Mouse (Mus musculus) hindbrain, embryonic 10.5 days (tissue): ENCODE data around the gene Prtn3. TPM values are rescaled to one million over a fixed set of nuclear protein-coding genes. Genes with fewer than 3 reads are reported as not detected.

Source experiments
- DNase-seq: peaks from one replicate; pipeline ENCODE4 v3.0.0-alpha.2; 2017; ENCODE audit warnings: low spot score
- H3K27ac ChIP-seq: fragments of 300-500 bp; sonication (generic); 2 replicates; pipeline ENCODE4 v1.5.1; 2016; ENCODE audit warnings: mild to moderate bottlenecking, moderate library complexity
- H3K27me3 ChIP-seq: fragments of 300-500 bp; sonication (generic); 2 replicates; pipeline ENCODE4 v1.6.1; 2016; ENCODE audit warnings: mild to moderate bottlenecking; ENCODE audit not compliant: poor library complexity, insufficient read depth, severe bottlenecking
- H3K36me3 ChIP-seq: fragments of 300-500 bp; sonication (generic); 2 replicates; pipeline ENCODE4 v1.6.1; 2016; ENCODE audit warnings: mild to moderate bottlenecking, moderate library complexity
- H3K4me1 ChIP-seq: fragments of 300-500 bp; sonication (generic); replicated peaks from 2 replicates; pipeline ENCODE4 v1.6.1; 2016; ENCODE audit warnings: mild to moderate bottlenecking
- H3K4me3 ChIP-seq: fragments of 300-500 bp; sonication (generic); 2 replicates; pipeline ENCODE4 v1.5.1; 2016; ENCODE audit warnings: mild to moderate bottlenecking, moderate library complexity
- H3K9me3 ChIP-seq: fragments of 300-500 bp; sonication (generic); 2 replicates; pipeline ENCODE4 v1.6.1; 2016; ENCODE audit warnings: mild to moderate bottlenecking, moderate library complexity
- WGBS: fragments of 180-500 bp; shearing (Covaris S2); methylation state at CpG from one replicate; pipeline ENCODE4 v1.1.7; 2016; 5-methylcytosine and 5-hydroxymethylcytosine counted together
- polyA plus RNA-seq: library from polyadenylated mRNA; unstranded; fragments of >200 nt; fragmentation: Nextera tagmentation; extraction: Ambion mirVana; gene quantifications from 2 replicates; pipeline ENCODE4 v1.2.1, GENCODE M21; 2016

Prtn3 gene
- polyA plus RNA-seq, 1 experiment from 2014 or later: 15.1 TPM

DNA sequence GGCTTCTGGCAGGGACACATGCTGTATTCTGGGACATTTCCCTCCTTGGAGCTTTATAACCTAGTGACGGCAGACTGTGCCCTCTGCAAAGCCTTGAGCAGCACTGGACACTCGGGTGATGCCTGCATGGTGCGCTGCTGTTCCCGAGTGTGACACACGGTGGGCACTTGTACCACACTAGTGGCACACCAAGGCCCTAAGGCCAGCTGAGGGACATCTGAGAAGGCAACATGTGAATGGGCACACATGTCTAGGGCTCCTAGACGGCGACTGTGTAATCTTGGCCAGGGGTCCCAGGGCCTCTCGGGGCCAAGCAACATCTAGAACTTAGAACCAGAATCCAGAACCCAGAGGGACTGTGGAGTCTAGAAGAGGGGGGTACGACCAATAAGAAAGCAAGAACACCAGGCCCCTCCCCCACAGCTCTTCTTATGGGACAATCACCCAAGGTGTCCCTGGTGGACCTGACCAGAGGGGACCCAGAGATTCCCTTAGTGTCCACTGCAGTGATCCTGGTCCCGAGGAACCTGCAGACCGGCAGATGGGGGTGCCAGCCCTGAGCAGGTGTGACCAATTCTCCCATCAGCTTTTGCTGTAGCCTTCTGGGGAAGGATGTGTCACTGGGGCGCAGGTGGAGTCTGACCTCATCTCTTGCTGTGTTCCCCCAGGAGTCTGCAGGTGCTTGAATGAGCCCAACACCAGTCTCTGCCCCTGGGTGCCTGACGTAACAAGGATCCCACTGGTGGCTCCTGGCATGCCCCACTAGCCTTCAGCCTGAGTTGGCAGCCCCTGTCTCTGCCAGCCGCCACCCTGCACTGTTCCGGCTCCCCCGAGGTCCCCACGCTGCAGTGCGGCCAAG is 55.9 kb downstream of the Prtn3 start:
- peaks cover 48% of the 10 kb centered on the region for H3K36me3 ChIP-seq
- H3K27me3 ChIP-seq: peaks cover 66% of the 10 kb centered on the region
- no peaks in the 10 kb centered on the region for H3K9me3 ChIP-seq
- peak overlapping the region; percentile 96 for H3K27ac ChIP-seq
- no peak for DNase-seq
- WGBS: 89% methylated on average over 18 of the region's 18 CpGs
- H3K4me3 ChIP-seq: peak overlapping the region; percentile 95
- H3K4me1 ChIP-seq: peaks cover 98% of the 10 kb centered on the region

DNA sequence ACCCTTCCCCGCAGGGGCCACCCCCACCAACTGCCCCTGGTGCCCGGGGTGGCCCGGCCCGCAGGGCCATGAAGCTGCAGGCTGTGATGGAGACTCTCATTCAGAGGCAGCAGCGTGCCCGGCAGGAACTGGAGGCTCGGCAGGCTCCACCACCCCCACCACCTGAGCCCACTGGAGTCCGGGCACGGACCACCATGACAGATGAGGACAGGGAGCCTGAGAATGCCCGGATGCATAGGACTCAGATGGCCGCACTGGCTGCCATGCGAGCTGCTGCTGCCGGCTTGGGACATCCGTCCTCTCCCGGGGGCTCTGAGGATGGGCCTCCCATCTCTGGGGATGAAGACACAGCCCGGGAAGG is 56.5 kb downstream of the Prtn3 start:
- H3K9me3 ChIP-seq: no peaks in the 10 kb centered on the region
- peak overlapping the region; percentile 18; the same call in 1 of the 2 replicates for H3K27ac ChIP-seq
- no peak for DNase-seq
- 85% methylated on average over 16 of the region's 16 CpGs for WGBS
- H3K36me3 ChIP-seq: peaks cover 54% of the 10 kb centered on the region
- H3K27me3 ChIP-seq: peaks cover 70% of the 10 kb centered on the region
- H3K4me3 ChIP-seq: peak overlapping the region; percentile 95; the same call in 1 of the 2 replicates
- peaks cover 99% of the 10 kb centered on the region for H3K4me1 ChIP-seq

DNA sequence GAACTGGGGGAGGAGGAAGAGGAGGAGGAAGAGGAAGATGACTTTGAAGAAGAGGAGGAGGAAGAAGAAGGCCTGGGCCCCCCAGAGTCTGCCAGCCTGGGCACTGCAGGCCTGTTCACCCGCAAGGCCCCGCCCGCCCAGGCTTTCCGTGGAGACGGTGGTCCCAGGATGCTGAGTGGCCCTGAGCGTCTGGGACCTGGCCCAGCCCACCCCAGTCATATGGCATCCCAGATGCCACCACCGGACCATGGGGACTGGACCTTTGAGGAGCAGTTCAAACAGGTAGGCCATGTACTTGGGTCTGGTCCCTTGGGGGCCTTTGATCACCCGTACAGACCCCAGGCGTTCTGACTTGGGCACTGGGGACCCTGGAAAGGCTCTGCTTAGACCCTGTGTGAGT is 57.5 kb downstream of the Prtn3 start:
- no peak for DNase-seq
- 85% methylated on average over 9 of the region's 9 CpGs for WGBS
- peaks cover 98% of the 10 kb centered on the region for H3K4me1 ChIP-seq
- H3K36me3 ChIP-seq: peaks cover 62% of the 10 kb centered on the region
- peaks cover 73% of the 10 kb centered on the region for H3K27me3 ChIP-seq
- 0 out of 2 replicates have a peak overlapping the region, but pooled peaks have one; percentile 6 for H3K4me3 ChIP-seq
- H3K27ac ChIP-seq: peak overlapping the region; percentile 81
- no peaks in the 10 kb centered on the region for H3K9me3 ChIP-seq

DNA sequence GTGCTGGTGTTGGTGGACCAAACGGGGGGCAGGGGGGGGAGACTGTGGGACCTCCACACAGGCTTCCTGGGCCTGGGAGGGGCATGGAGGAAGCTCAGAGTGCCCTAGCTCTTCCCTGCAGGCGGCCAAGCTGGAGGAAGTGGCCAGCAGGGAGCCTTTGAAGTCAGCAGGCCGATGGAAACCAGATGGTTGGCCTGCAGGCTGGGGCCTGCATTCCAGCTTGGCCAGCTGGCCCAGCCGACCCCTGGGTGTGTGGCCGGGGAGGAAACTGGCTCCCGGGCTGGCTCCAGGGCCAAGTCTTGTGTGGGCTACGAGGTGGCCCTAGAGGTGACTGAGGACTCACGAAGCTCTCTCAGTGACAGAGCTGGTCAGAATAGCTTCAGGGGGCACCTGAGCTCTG is 58.5 kb downstream of the Prtn3 start:
- peaks cover 99% of the 10 kb centered on the region for H3K4me1 ChIP-seq
- peaks cover 82% of the 10 kb centered on the region for H3K27me3 ChIP-seq
- 8% methylated on average over 8 of the region's 8 CpGs for WGBS
- H3K4me3 ChIP-seq: peak overlapping the region; percentile 29
- peak; percentile 76 for DNase-seq
- no peaks in the 10 kb centered on the region for H3K9me3 ChIP-seq
- peaks cover 70% of the 10 kb centered on the region for H3K36me3 ChIP-seq
- peak overlapping the region; percentile 81 for H3K27ac ChIP-seq

Other genes starting within 250 kb of the Prtn3 start
- 20.5 and 22.6 TPM in 2 replicates for gene Shc2, start 236.6 kb upstream of the Prtn3 start, polyA plus RNA-seq
- gene Odf3l2, start 228.7 kb upstream of the Prtn3 start, polyA plus RNA-seq: not detected in 2 replicates
- 1.4 and 1.5 TPM in 2 replicates for gene Madcam1, start 209.9 kb upstream of the Prtn3 start, polyA plus RNA-seq
- 66.0 and 76.6 TPM in 2 replicates for gene Tpgs1, start 205.1 kb upstream of the Prtn3 start, polyA plus RNA-seq
- 243 and 244 TPM in 2 replicates for gene Cdc34, start 192.3 kb upstream of the Prtn3 start, polyA plus RNA-seq
- gene Gzmm, start 185.5 kb upstream of the Prtn3 start, polyA plus RNA-seq: 0.75 and 1.2 TPM in 2 replicates
- gene Bsg, start 170.0 kb upstream of the Prtn3 start, polyA plus RNA-seq: 657 and 686 TPM in 2 replicates
- gene Hcn2, start 157.8 kb upstream of the Prtn3 start, polyA plus RNA-seq: 0.08 and 0.11 TPM in 2 replicates
- gene Polrmt, start 127.9 kb upstream of the Prtn3 start, polyA plus RNA-seq: 47.3 and 51.6 TPM in 2 replicates
- gene Fgf22, start 119.4 kb upstream of the Prtn3 start, polyA plus RNA-seq: 0.12 and 0.55 TPM in 2 replicates
- gene Rnf126, start 107.5 kb upstream of the Prtn3 start, polyA plus RNA-seq: 124 and 136 TPM in 2 replicates
- 1.7 and 1.8 TPM in 2 replicates for gene Fstl3, start 97.2 kb upstream of the Prtn3 start, polyA plus RNA-seq
- 0.10 TPM in 1 of 2 replicates, not detected in the other for gene Prss57, start 83.5 kb upstream of the Prtn3 start, polyA plus RNA-seq
- gene Palm, start 80.9 kb upstream of the Prtn3 start, polyA plus RNA-seq: 142 and 175 TPM in 2 replicates
- 1.0 and 2.4 TPM in 2 replicates for gene Misp, start 53.5 kb upstream of the Prtn3 start, polyA plus RNA-seq
- gene Ptbp1, start 20.0 kb upstream of the Prtn3 start, polyA plus RNA-seq: 288 and 338 TPM in 2 replicates
- gene Plppr3, start 158 bp downstream of the Prtn3 start, polyA plus RNA-seq: 122 and 205 TPM in 2 replicates
- gene Elane, start 11.8 kb downstream of the Prtn3 start, polyA plus RNA-seq: not detected in 2 replicates
- gene Cfd, start 16.4 kb downstream of the Prtn3 start, polyA plus RNA-seq: not detected in 2 replicates
- gene Med16, start 34.4 kb downstream of the Prtn3 start, polyA plus RNA-seq: 68.3 and 77.3 TPM in 2 replicates
- 2.6 and 4.5 TPM in 2 replicates for gene Gm26602, start 36.4 kb downstream of the Prtn3 start, polyA plus RNA-seq
- gene Kiss1r, start 42.5 kb downstream of the Prtn3 start, polyA plus RNA-seq: 0.72 and 0.80 TPM in 2 replicates
- 130 and 152 TPM in 2 replicates for gene R3hdm4, start 46.7 kb downstream of the Prtn3 start, polyA plus RNA-seq
- gene Arid3a, start 52.6 kb downstream of the Prtn3 start, polyA plus RNA-seq: 11.1 and 15.0 TPM in 2 replicates
- 128 and 140 TPM in 2 replicates for gene Wdr18, start 85.7 kb downstream of the Prtn3 start, polyA plus RNA-seq
- 0.35 TPM in 2 replicates for gene Grin3b, start 96.2 kb downstream of the Prtn3 start, polyA plus RNA-seq
- 11.8 and 13.1 TPM in 2 replicates for gene Tmem259, start 109.9 kb downstream of the Prtn3 start, polyA plus RNA-seq
- gene Cnn2, start 114.1 kb downstream of the Prtn3 start, polyA plus RNA-seq: 201 and 223 TPM in 2 replicates
- gene Abca7, start 122.0 kb downstream of the Prtn3 start, polyA plus RNA-seq: 4.4 and 6.0 TPM in 2 replicates
- gene Arhgap45, start 142.2 kb downstream of the Prtn3 start, polyA plus RNA-seq: 8.4 and 9.0 TPM in 2 replicates
- 261 and 268 TPM in 2 replicates for gene Polr2e, start 165.3 kb downstream of the Prtn3 start, polyA plus RNA-seq
- 681 and 705 TPM in 2 replicates for gene Gpx4, start 172.7 kb downstream of the Prtn3 start, polyA plus RNA-seq
- 16.8 and 17.2 TPM in 2 replicates for gene Sbno2, start 231.1 kb downstream of the Prtn3 start, polyA plus RNA-seq
- 18.5 and 21.1 TPM in 2 replicates for gene Stk11, start 241.3 kb downstream of the Prtn3 start, polyA plus RNA-seq